Mouse (Mus musculus): ENCODE data around the gene Lrrn3.
A peak's percentile ranks its signal among the peaks of the same experiment; 100 is the strongest.

Lrrn3 gene

DNA sequence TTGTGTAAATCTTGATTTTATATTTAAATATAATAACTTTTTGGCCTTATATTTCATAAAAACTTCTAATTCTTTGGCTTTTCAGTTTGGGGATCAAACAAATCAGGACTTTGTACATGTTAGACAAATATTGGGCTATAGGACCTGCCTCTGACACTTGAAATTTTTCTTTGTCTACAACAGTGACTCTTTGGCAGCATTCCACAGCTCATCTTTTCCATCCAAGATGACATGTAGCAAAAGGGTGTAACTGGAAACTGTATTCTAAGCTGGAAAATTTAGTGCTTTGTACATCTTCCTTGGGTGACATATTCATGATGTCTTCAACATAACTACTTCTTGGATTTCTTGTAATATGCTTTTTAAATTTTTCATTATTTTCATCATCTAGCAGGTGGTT, 57.4 kb downstream of the Lrrn3 start:
- no peak for DNase-seq

GRCm38 (mm10) chr12:41427464-41427863, 58.8 kb downstream of the Lrrn3 start:
- no peak for DNase-seq

DNA sequence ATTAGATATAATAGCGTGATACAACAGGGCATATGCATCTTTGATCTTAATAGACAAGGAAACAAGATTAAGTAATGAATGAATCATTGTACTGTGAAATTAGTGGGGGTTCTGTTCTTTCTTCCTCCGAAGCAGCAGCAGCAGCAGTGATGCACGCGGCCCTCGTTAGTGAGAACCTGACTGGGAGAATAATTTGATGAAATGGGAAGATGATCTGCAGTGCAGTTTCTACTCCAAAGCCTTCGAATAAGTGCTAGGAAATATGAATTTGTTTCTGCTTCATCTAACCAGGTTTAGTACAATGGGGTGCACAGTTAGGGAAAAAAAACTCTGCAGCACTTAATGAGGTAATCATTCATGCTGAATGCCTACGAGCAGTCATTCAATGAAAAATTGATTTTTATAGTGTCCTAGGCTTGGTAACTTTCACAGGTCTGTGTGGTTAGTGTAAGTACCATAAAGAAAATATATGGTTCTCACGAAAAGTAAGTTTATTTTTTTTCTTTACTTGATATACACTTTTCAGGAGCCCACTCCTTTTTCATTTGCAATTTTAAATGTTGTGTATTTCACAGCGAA, 61.0 kb downstream of the Lrrn3 start:
- no peak for DNase-seq

GRCm38 (mm10) chr12:41417961-41418360, 68.3 kb downstream of the Lrrn3 start:
- DNase-seq = no peak

DNA sequence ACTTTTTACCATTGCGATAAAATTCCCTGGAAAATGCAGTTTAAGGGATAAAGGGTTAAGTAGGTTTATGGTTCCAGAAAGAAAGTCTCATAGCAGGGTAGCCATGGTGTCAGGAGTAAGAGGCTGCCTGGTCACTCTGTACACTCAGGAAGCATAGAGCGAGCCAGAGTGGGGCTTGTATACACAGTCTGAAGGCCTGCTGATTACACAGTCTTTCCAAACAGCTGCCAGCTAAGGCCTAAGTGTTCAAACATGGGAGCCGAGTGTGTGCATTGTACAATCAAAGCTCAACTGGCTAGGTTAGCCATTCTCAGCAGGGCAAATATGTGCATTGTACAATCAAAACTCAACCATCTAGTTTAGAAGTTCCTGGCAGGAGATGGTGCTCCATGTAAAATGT, 69.1 kb downstream of the Lrrn3 start:
- peak; percentile 71 to 82 for DNase-seq

DNA sequence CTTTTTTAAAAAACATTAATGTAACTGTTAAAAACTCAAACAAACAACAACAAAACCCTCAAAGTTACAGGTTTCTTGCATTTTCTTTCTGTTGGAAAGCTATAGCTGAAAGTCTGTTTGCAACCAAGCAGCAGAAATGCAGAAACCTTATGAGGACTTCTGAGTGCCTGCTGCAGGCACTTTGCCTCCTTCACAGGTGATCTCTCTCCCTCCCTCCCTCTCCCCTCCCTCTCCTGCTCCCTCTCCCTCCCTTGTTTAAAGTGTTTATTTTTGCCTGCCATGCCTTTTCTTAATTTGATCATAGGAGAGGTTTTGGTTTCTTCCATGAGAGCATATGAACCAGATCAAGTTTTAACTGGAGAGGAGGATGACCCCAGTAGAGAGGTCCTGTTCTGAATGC, 69.6 kb downstream of the Lrrn3 start:
- peak in 1 of 2 experiments; percentile 1 for DNase-seq

DNA sequence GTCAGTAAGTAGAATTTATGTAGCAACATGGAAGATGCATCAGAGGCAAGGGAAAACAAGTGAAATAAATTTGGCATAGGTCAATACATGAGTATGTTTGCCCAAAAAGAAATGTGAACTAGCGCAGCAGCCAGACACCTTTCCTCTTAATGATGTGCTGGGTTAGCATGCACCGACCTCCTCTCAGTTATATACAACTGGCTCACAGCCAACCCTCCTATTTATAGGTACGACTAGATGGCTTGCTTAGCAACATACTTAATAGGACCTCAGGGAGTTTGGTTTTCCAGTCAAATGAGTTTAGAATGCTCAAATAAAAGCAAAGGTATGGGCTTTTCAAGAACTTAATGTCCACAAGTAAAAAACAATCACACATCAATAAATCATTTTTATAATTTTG, 76.8 kb downstream of the Lrrn3 start:
- no peak for DNase-seq

GRCm38 (mm10) chr12:41401923-41402322, 84.3 kb downstream of the Lrrn3 start:
- no peak for DNase-seq
